Comparison of ENCODE assay signal across 8 mouse cellular contexts in the genomic region with DNA sequence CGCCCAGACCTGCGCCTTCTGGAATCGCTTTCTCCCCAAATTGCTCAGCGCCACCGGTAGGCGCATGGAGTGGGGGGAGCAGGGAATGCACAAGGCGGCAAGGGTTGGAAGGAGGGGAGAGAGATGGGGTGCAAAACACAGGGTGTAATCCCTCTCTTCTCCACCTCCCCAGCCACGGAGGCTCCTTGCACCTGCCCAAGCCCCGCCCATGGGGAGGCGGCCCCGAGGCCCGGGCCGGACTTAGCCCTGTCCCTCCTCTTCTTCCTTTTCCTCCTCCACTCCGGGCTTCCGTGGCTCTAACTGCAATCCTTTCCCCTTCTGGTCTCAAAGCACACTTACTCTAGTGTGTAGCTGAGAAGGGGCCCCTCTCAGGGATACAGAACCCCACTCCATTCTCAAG. TPM values are rescaled to one million over a fixed set of nuclear protein-coding genes. Genes with fewer than 3 reads are reported as not detected.
DNase-seq lines count a peak whose midpoint lies in the region; ATAC-seq and TF ChIP-seq lines count a peak whose summit lies in the region.

No protein-coding gene starts in this region.

- peaks cover 37% of the 10 kb centered on the region for H3K36me3 ChIP-seq in ES-E14 (ENCODE audit: control insufficient read depth, insufficient read depth, low read length, poor library complexity, severe bottlenecking)
- peaks cover 37% of the 10 kb centered on the region for H3K36me3 ChIP-seq in forebrain, embryonic 14.5 days (ENCODE audit: control insufficient read depth, insufficient read depth, low read length)
- peaks cover 22% of the 10 kb centered on the region for H3K36me3 ChIP-seq in lung, postnatal 0 days (ENCODE audit: insufficient read depth, low read length)

- H3K4me3 ChIP-seq in ES-E14 (ENCODE audit: insufficient read depth in 1 of 2, low read depth in 1 of 2, low read length in 2 of 2, poor library complexity in 1 of 2, severe bottlenecking in 1 of 2): peak overlapping the region; percentile 70 to 93
- peak overlapping the region; percentile 54 for H3K4me3 ChIP-seq in forebrain, embryonic 14.5 days (ENCODE audit: low read depth, low read length)
- H3K4me3 ChIP-seq in lung, postnatal 0 days (ENCODE audit: low read depth, low read length): peak overlapping the region; percentile 45

- no peaks in the 10 kb centered on the region for H3K9me3 ChIP-seq in ES-E14 (ENCODE audit: control insufficient read depth, insufficient read depth, low read depth, low read length)
- no peaks in the 10 kb centered on the region for H3K9me3 ChIP-seq in forebrain, embryonic 14.5 days (replicated peaks; ENCODE audit: control insufficient read depth, low read length)
- H3K9me3 ChIP-seq in lung, postnatal 0 days (ENCODE audit: low read length): no peaks in the 10 kb centered on the region

- peaks cover 0 to 14% of the 10 kb centered on the region in 2 experiments; a peak in 1 of 4 replicates for H3K4me1 ChIP-seq in ES-E14 (ENCODE audit: control insufficient read depth in 2 of 2, insufficient read depth in 2 of 2, low read length in 2 of 2, poor library complexity in 1 of 2)
- peaks cover 12% of the 10 kb centered on the region for H3K4me1 ChIP-seq in forebrain, embryonic 14.5 days (ENCODE audit: control insufficient read depth, insufficient read depth, low read length)
- peaks cover 11% of the 10 kb centered on the region for H3K4me1 ChIP-seq in lung, postnatal 0 days (ENCODE audit: insufficient read depth, low read depth, low read length)

- peak overlapping the region; percentile 100 for H3K4me2 ChIP-seq in forebrain, embryonic 14.5 days (ENCODE audit: low read length)
- H3K4me2 ChIP-seq in lung, postnatal 0 days (replicated peaks; ENCODE audit: low read depth, low read length): peak overlapping the region; percentile 97

- ATAC-seq in cerebellum, adult (ENCODE audit: insufficient number of reproducible peaks, low FRiP score, low TSS enrichment): peak; percentile 16; the same call in 1 of the 2 replicates
- no peak for ATAC-seq in forebrain, embryonic 14.5 days
- ATAC-seq in lung, postnatal 0 days: peak; percentile 53

- in situ Hi-C loops in ES-E14 (cut with MboI; ENCODE audit: low sequenced_read_pairs in 2 of 2, unreplicated experiment in 2 of 2): no loop called here

- WGBS in forebrain, embryonic 14.5 days: under 1% methylated on average over 15 of the region's 15 CpGs
- under 1% methylated on average over 14 of the region's 15 CpGs for WGBS in lung, postnatal 0 days

- intact Hi-C loops in heart, postnatal 36 days (cut with DNase I): no loop called here

- no peak overlapping the region; the same call in 1 of the 2 replicates for H3K27ac ChIP-seq in ES-E14 (ENCODE audit: insufficient read depth, low read depth, low read length, poor library complexity, severe bottlenecking)
- H3K27ac ChIP-seq in forebrain, embryonic 14.5 days (ENCODE audit: low read depth, low read length): peak overlapping the region; percentile 83; the same call in 1 of the 2 replicates
- peak overlapping the region; percentile 89 for H3K27ac ChIP-seq in lung, postnatal 0 days (ENCODE audit: low read length)

- no peak for TF ChIP-seq EP300 in lung, postnatal 0 days (IDR thresholded peaks at IDR 0.05)

- TF ChIP-seq CTCF in lung, postnatal 0 days (IDR thresholded peaks at IDR 0.05): peak; percentile 23

- no peak for DNase-seq in ES-E14 (ENCODE audit: low read depth, low spot score)
- peak; percentile 55 for DNase-seq in forebrain, embryonic 14.5 days (ENCODE audit: low spot score)
- peak; percentile 72 to 74 for DNase-seq in heart, postnatal 36 days
- peak; percentile 83 for DNase-seq in layer of hippocampus, adult 9-11 months
- DNase-seq in lung, postnatal 0 days (ENCODE audit: low spot score): peak; percentile 84
- DNase-seq in ovary, postnatal 36 days (ENCODE audit: low spot score): peak; percentile 80
- peak; percentile 62 for DNase-seq in thymus, postnatal 25 days

- peaks cover 15% of the 10 kb centered on the region; the same call in 1 of the 2 replicates for H3K27me3 ChIP-seq in forebrain, embryonic 14.5 days (replicated peaks; ENCODE audit: control insufficient read depth, insufficient read depth, low read length)
- H3K27me3 ChIP-seq in lung, postnatal 0 days (replicated peaks; ENCODE audit: insufficient read depth, low read length): peaks cover 11% of the 10 kb centered on the region; the same call in 1 of the 2 replicates

- peak overlapping the region; percentile 96 for H3K9ac ChIP-seq in ES-E14 (ENCODE audit: insufficient read depth, low read depth, low read length, poor library complexity, severe bottlenecking)
- H3K9ac ChIP-seq in forebrain, embryonic 14.5 days (ENCODE audit: low read length): peak overlapping the region; percentile 86
- peak overlapping the region; percentile 58 for H3K9ac ChIP-seq in lung, postnatal 0 days (replicated peaks; ENCODE audit: low read depth)

TF ChIP-seq in ES-E14, 5 proteins besides CTCF, POLR2A, EP300 and RAD21:
- TF ChIP-seq ZC3H11A (IDR thresholded peaks at IDR 0.05; ENCODE audit: borderline replicate concordance, low read depth, low read length) (no peak), ZNF384 (IDR thresholded peaks at IDR 0.05; ENCODE audit: low read depth, low read length) (no peak), CHD2 (IDR thresholded peaks at IDR 0.05; ENCODE audit: low read depth, low read length) (no peak), HCFC1 (IDR thresholded peaks at IDR 0.05; ENCODE audit: borderline replicate concordance, insufficient read depth, low read length) (no peak), MAFK (IDR thresholded peaks at IDR 0.05; ENCODE audit: insufficient read depth, low read depth, low read length) (no peak)

RNA-seq across cellular contexts. Expression of a gene that starts 1.1 kb away (rescaled TPM):
- 3.6 and 6.3 TPM in 2 replicates for total RNA-seq in ES-E14 (2012; rRNA removed)
- 9.8 and 10.3 TPM in 2 replicates for polyA plus RNA-seq in forebrain, embryonic 14.5 days (2014; fragmentation: Nextera tagmentation; extraction: Ambion mirVana)
- 1 to 10 TPM; 8.5 to 9.0 TPM for total RNA-seq in heart, postnatal 36 days (2021)
- 4.7 and 7.2 TPM in 2 replicates for polyA plus RNA-seq in lung, postnatal 0 days (2015; fragmentation: Nextera tagmentation; extraction: Ambion mirVana)

RNA-seq across cellular contexts. Expression of a gene that starts 6.0 kb away (rescaled TPM):
- total RNA-seq in ES-E14 (2012; rRNA removed): 0.31 TPM in 1 of 2 replicates, not detected in the other
- 6.9 and 10.9 TPM in 2 replicates for polyA plus RNA-seq in forebrain, embryonic 14.5 days (2014; fragmentation: Nextera tagmentation; extraction: Ambion mirVana)
- total RNA-seq in heart, postnatal 36 days (2021): 1 to 10 TPM; 2.9 to 3.1 TPM
- polyA plus RNA-seq in lung, postnatal 0 days (2015; fragmentation: Nextera tagmentation; extraction: Ambion mirVana): 0.92 and 1.2 TPM in 2 replicates

RNA-seq across cellular contexts. Expression of a gene that starts 14.2 kb away (rescaled TPM):
- 350 and 528 TPM in 2 replicates for total RNA-seq in ES-E14 (2012; rRNA removed)
- polyA plus RNA-seq in forebrain, embryonic 14.5 days (2014; fragmentation: Nextera tagmentation; extraction: Ambion mirVana): 78.9 and 95.2 TPM in 2 replicates
- 10 to 100 TPM; 58.3 to 62.6 TPM for total RNA-seq in heart, postnatal 36 days (2021)
- polyA plus RNA-seq in lung, postnatal 0 days (2015; fragmentation: Nextera tagmentation; extraction: Ambion mirVana): 30.9 and 32.7 TPM in 2 replicates

RNA-seq across cellular contexts. Expression of a gene that starts 20.9 kb away (rescaled TPM):
- total RNA-seq in ES-E14 (2012; rRNA removed): 22.7 and 24.2 TPM in 2 replicates
- polyA plus RNA-seq in forebrain, embryonic 14.5 days (2014; fragmentation: Nextera tagmentation; extraction: Ambion mirVana): 18.2 and 18.4 TPM in 2 replicates
- 10 to 100 TPM; 11.1 to 14.3 TPM for total RNA-seq in heart, postnatal 36 days (2021)
- 45.8 and 50.1 TPM in 2 replicates for polyA plus RNA-seq in lung, postnatal 0 days (2015; fragmentation: Nextera tagmentation; extraction: Ambion mirVana)

RNA-seq across cellular contexts. Expression of a gene that starts 40.1 kb away (rescaled TPM):
- 20.9 and 34.9 TPM in 2 replicates for total RNA-seq in ES-E14 (2012; rRNA removed)
- 6.2 and 9.9 TPM in 2 replicates for polyA plus RNA-seq in forebrain, embryonic 14.5 days (2014; fragmentation: Nextera tagmentation; extraction: Ambion mirVana)
- 1 to 10 TPM; 2.0 to 3.6 TPM for total RNA-seq in heart, postnatal 36 days (2021)
- polyA plus RNA-seq in lung, postnatal 0 days (2015; fragmentation: Nextera tagmentation; extraction: Ambion mirVana): 8.2 TPM in 2 replicates
